Mouse (Mus musculus) spleen, adult 12 weeks (tissue): ENCODE data around the gene Wwtr1.

Experiments used
- DNase-seq: peaks from one replicate; pipeline ENCODE4 v3.0.0; 2022; ENCODE audit warnings: low spot score

Gene Wwtr1

DNA sequence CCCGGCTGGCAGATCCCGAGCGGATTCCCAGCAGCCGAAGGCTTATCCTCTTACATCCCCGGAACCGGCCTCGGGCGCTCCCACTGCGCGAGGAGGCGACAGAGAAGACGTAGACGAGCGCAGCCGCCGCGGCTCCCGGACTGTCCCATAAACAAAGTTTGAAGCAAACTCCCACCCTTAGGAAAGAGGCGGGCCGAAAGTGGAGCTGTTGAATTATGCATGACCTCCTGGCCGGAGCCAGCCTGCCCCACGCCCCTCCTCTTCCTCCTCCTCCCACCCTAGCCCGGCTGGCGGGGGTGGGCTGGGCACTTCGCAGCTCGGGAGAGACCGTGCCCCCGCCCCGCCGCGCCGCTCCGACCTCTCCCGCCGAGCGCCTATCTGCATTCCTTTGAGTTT lies at the start of gene Wwtr1:
Gene Wwtr1, minus strand, starts transcription at position 251 of the 396 bp plus-strand sequence.
- no peak for DNase-seq

DNA sequence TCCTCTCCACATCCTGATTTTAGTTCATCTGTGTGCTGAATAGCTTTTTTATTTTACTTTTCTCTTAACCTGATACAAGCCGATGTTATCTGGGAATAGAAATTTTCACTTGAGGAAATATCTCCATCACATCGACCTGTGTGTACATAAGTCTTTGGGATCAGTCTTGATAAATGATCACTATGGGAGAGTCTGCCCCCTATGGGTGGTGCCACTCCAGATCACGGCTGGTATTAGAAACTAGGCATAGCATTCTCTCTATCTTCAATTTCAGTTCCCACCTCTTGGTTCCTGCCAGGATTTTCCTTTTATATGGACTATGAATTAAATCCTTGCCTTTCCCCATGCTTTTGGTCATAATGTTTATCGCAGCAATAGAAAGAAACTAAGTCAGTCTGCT lies 44.0 kb upstream of the Wwtr1 start:
- DNase-seq = no peak

DNA sequence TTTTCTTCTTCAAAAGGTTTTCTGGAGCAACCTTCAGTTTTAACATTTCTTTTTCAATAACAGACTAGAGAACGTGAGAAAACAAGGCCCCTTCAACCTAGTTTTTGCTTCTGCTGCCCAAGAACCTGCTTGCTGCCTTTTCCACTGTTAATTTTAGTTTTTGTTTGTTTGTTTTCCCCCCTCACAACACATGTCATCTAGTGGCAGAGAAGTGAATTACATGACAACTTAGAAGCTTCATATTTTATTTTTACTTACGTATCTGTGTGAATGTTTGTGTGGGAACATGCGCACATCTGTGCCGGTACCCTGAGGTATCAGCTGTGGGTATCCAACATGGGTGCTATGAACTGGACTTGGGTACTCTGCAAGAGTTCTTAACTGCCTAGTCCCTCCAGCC lies 39.9 kb upstream of the Wwtr1 start:
- no peak for DNase-seq

DNA sequence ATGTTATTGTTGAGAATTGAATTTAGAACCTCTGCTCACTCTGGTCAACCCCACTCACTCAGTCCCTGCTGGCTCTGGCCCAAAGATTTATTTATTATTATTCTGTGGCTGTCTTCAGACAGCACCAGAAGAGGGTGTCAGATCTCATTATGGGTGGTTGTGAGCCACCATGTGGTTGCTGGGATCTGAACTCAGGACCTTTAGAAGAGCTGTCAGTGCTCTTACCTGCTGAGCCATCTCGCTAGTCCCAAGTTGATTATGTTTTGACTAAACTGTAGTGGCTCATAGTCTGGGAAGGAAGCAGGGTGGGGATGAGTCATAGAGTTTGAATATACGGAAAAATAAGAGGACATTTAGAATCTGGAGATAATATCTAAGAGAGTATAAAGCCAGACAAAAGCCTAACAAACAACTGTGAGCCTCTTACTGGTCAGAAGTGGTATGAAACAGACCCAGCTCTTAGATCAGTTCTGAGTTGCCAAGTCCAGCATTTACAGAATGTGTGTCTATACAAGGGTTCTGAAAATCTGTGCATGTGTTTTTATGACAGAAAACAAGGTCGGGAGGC lies 36.8 kb upstream of the Wwtr1 start:
- no peak for DNase-seq

DNA sequence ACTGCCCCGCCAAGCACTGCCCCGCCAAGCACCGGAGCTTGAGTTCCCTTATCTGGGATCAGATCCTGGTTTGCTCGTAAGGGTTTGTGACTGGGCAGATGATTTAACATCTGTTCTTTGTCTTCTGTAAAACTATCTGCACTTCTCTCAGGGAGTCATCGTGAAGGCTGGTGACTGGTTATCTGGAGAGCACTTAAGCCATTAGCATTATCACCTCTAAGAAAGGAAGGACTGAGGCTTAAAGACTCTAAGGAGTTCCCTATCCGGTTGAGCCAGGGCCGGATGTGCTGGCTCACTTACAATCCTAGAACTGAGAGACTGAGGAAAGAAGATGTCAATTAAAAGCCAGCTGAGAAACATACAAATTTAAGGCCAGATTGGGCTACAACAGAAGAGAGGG lies 36.1 kb upstream of the Wwtr1 start:
- no peak for DNase-seq

DNA sequence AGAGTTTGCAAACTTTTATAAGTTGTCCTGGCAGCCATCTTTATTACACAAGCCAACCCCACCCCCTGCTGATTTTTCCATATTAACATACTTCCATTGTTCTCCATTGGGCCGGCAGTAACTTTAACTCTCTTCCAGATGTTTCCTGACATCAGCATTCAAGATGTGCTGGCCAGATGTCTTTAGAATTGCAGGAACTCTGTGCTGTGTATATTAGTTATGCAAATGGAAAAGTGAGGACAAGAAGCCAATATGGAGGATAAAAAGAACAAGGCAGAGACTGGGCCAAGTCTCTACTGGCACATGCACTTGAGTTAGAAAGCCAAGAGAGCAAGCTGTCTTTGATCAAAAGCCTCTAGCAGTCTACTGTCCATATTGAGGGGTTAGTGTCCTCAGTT lies 28.9 kb upstream of the Wwtr1 start:
- no peak for DNase-seq

DNA sequence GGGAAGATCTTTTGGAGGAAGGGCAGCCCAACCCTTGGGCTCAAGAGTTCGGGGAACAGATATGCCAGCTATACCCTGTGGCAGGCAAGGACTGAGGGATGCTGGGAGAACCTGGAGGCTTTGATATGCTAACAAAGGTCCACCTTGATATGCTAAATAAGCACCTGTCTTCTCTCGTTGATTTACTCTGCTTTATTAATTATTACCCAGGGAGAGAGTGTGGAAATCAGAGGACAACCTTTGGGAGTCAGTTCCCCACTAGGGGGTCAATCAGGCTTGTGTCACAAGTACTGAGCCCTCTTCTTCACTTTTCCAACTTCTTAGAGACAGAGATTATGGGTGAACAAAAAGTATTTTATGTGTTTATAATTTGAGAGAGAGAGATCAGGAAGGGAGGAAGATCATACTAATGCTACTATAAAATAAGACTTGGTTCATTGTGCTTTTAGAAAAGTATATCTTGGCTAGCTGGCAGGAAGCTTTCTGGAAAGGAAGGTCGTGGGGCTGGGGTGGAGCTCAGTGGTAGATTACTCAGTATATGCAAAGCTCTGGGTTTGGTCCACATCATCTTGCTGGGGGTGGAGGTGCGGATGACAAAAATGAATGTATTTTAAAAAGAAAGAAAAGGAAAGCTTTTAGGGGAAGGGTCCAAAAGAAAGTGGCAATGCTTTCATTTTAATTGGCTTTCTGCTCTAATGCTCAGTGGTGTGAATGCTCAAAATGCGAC lies 28.3 kb upstream of the Wwtr1 start:
- no peak for DNase-seq

DNA sequence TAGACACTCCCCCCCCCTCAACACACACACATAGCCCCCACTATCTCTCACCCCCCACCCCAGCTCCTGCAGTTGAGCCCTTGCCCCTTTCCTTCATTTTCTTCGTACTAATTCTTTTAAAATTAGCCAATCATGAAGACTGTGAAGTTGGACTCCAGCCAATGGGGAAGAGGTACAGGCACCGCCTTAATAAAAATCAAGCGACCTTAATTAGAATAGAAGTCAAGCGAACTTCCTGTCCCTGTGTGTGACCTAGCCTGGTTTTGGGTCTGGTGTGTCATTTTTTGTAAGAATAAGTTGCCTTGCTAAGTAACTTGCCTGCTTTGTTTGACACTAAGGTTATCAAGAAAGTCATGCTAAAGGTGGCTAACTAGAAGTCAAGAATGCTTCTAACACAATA lies 26.9 kb upstream of the Wwtr1 start:
- DNase-seq = no peak

DNA sequence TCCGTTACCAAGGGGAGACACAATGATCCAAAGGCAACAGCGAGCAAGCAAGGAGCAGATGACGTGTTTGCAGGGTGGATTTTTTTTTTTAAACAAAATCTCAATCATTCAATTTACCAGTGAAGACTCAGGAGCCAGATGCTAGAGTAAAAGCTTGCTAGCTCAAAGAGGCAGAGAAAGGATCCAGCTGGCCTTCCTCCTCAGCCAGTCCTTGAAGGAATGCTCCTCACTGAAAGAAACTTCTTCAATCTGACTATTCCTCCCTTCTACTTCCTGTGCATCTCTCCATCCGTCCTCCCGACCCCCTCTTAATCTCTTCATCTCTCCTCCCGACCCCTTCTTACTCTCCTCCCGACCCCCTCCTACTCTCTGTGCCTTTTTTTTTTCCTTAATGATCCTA lies 20.9 kb upstream of the Wwtr1 start:
- DNase-seq = no peak

DNA sequence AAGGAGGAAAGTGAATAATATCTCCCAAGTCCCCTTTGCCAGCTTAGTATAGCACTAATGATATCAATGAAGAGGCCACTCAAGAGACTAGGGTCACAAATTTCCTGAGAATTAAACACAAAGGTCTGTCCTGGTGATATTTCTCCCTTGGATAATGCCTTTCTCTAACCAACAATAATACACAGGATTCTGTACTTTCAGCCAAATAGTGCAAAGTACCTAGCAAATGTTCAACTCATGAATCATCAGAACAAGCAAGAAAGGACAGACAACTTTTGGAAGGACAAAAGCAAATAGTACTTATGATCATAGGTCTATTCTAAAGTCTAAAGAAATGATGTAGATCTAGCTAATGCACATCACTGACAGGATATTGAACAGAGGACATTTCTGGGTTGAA lies 19.8 kb upstream of the Wwtr1 start:
- DNase-seq = no peak

DNA sequence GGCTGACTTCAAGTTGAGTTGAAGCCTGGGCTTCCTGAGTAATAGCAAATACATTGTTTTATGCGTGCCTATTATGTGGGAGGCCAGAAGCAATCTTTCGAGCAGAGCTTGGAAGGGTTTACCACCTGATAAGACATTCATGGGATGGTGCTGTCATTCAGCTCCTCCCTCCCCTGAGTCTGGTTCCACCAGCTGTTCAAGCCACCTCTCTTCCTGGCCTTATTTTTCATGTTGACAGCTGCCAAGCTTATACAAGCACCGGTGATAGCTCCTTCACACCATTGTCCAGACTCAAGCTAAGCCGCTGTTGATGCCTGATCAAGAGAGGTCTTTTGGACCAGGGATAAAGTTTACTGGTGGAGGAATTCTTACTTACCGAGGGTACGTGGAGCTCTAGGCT lies 10.3 kb upstream of the Wwtr1 start:
- no peak for DNase-seq

DNA sequence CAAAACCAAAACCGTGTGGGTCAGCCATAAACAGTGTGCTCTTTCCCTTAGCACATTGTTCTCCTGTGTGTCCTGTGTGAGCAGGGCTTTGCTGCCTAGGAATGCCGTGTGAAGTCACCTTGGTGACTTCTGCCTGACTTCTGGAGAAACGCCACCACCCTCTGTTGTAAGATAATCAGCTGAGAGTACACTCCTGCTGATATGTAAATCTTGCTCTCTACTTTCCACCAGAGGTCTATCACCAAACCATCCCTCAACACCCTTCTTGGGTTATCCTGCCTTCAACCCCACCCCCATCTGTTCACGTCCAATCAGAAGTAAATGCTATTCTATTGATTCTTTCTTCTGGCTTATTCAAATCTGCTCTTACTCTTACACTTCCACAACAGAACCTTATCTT lies 7.8 kb upstream of the Wwtr1 start:
- DNase-seq = no peak

DNA sequence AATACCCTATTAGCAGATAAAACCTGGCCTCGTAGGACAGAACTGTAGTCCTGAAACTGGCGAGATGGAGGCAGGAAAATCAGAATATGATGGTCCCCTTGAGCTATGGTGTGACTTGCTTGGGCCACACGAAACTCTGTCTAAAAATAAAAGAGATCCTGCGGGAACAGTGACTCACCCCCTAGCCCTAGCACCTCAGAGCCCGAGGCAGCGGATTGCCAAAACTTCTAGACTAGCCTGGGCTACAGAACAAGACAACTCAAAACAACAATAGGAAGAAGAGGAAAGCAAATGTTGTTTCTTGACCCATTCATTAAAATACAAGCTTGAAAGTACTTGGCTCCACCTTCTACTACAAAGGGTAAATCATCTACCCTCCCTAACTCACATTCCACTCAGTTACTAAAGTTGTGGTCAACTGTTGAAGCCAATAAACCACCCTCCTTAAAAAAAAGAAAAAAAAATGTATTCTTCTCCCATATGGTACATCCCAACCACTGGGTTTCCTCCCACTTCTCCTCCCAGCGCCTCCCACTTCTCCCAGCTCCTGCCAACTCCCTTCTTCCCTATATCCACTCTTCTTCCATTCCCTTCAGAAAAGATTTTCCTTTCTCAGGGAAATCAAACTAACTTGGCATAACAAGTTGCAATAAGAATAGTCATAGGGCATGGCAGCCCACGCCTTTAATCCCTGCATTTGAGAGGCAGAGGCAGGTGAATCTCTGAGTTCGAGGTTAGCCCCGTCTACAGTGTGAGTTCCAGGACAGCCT lies 4.9 kb upstream of the Wwtr1 start:
- no peak for DNase-seq

DNA sequence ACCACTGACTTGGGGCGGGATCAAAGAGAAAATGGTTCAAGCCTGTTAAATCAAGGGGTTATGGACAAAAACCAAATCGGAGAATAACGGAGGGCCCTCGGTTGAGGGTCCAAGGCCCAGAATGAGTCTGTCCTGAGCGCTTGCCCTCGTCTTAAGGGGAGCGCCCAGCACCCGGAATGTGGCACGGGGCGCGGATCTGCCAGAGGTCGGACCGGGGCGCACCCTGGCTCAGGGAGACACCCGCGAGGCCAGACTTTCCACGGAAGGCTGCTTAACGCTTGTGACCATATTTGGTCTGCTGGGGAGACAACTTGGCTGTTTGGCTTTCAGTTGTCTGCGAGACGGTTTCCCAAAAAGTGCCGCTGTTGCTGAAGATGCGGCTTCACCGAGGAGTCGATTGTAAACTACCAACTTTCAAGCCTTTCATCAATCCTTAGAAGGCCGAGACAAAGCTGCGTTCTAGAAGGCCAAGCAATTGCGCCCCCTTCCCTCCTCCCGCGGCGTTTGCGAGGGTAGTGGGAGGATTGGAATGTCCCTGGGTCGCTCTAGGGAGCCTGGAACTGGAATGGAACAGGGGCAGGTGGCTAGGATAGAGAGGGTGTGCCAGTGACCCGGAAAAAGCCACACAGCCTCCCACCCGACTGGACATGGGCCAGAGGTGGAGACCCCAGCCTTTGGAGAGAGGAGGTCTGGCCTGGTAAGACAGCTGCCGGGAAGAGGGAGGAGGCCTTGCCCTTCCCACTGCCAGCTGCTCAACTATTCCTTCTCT lies 530 bp upstream of the Wwtr1 start:
- DNase-seq = no peak

DNA sequence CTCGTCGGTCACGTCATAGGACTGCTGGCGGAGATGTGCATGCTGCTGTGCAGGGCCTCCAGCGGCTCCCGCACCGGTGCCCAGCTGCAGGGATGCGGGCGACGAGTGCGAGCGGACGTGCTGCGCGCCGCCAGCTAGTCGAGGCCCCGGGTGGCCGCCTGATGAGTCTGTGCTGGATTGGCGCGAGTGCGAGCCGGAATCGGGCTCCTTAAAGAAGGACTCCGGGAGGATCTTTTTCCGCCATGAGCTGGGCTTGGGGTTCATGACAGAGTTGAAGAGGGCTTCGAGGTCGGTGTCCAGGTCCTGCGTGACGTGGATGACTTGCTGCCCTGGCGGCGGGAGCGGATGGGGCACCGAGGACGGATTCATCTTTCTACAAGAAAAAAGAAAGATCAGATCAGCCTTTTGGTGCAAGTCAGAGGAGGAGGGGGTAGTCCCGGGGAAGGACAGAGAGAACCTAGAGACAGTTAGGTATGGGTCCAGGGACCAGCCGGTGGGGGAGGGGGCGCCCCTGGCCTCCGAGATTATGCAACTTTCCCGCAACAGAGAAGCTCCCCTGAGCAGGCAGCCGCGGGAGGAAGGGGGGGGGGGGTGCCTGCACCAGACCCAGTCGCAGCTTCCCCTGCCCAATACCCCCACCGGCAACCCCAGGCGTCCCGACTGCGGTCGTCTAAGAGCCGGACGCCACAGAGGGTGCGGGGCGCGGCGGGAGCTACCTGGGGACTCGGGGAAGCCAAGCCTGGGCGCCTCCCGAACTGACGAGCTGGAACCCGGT lies 638 bp downstream of the Wwtr1 start:
- DNase-seq = no peak

DNA sequence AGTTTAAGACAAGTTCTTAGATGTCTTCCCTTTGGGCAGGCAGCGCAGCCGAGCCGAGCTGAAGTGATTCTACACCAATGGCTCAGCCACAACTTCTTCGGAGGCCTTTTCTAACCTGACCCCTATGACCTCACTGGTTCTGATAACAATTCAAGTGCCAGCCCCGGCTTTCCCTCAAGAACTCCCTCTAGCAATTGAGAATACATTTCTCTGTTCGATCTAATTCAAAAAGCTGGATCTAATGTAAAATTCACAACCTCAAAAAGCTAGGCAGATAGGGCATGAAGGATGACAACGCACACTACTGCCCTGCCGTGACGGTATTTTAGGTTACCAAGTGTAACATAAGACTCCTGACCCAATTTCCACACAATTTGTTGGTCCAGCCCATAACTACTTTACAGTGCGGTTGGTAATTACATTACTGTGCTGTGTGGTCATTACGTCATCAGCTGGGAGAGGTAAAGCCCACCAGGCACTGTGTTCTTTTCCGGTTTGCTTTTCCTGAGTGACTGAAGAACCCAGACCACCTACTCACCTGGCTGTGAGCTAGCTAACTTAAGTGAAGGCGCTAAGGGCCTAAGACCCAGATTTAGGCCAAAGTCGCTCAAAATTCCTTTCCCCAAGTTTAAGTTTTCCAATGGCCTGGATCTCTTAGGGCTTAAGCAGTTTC lies 1.7 kb downstream of the Wwtr1 start:
- no peak for DNase-seq

DNA sequence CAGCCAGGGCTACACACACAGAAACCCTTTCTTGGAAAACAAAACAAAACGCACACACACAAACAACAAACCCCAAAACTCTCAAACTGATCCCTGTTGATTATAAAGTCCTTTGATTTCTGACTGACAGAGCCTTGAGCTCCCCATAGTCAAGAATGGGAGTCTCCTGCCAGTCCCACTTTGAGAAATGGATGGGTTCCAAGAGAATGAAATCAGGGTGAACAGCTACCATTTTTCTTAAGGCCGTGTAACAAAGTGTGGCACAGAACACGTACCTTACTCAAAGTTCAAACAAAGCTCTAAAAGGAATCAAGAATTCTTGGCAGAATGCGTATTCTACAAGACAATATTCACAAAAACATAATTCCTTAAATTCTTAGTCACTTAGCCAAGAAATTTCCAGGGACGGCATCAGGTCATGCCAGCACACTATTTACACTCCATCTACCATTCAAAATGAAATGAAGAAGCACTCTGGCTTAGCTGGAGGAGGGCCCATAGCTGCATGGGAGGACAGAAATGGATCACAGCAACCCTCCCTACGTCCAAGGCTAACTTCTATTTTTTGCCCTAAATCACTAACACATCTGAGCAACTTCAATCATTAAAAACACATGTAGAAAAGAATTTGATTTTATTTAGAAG lies 3.3 kb downstream of the Wwtr1 start:
- DNase-seq = no peak

DNA sequence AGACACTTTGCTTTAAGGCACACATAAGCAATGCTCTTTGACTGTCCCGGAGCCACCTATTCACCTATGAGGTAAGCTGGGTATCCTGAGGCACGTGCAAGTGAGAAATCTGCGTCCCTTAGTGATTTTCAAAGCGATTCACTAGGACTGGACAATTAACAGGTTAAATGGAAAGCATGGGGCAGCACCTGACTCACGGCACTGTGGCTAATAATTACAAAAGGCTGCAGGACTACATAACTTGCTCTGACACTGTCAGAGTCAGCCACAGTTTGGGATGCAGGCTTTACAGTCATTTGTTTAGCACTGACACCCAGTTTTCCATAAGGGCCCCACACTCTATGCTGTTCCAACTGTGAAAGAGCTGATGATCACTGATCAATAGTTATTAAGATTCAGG lies 9.1 kb downstream of the Wwtr1 start:
- DNase-seq = no peak

DNA sequence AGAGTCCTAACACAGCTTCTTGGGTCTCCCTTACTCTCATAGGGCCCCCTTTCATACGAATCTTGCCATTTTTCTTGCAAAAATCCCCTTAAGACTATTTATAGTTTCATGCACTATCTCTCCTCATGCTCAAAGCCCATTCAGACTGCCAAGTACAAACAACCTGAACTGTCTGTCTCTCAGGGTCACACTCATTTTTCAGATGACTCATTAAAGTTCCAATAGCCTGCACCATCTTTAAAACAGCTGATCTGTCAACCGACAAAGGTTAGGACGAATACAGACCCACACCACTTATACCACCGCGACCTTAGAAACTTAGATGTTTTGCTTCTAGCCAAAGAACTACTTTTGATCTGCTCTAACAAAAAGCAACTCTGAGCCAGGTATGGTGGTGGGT lies 12.1 kb downstream of the Wwtr1 start:
- DNase-seq = no peak

DNA sequence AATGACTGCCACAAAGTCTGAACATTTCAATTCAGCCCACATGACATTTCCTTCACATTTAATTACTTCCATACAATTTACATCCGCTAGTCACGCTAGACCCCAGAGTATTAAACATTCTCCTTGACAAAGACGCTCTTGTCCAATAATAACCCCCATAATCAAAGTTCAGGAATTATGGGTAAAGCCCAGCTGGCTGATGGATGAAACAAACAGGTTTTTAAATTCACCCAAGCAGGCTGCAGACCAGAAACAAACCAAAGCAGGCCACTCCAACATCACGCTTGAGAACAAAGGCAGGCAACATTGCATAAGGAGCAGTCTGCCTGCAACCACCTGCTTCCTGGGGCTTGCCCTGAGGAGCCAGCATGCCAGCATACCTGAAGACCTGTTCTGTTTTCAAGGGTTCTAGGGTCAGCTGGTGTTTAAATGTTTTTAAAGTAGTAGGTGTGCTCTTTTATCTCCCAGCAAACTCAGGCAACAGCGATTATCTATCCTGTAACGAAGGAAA lies 12.7 kb downstream of the Wwtr1 start:
- DNase-seq = no peak

DNA sequence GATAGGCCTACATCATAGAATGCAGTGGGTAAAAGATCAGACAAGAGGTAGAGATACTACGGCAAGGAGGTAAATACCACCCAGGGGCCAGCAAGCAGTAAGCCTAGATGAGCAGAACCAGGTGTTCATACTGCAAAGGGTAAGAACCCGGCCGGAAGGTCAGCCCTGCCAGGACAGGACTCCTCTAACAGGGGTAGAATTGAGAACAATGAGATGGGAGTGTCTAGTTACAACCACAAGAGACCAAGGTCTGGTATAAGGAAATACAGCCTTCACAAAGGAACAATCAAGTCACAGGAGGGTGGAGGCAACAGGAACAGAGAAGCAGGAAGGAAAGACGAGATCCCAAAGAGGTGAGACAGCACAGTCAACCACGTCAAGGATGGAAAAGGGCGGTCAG lies 16.9 kb downstream of the Wwtr1 start:
- DNase-seq = no peak
